Mouse (Mus musculus) ES-E14 (cell line): ENCODE data around the gene Sox14. TPM values are rescaled to one million over a fixed set of nuclear protein-coding genes. Genes with fewer than 3 reads are reported as not detected.

Source experiments
- DNase-seq: peaks from one replicate; pipeline ENCODE4 v3.0.0-alpha.2; 2013; ENCODE audit warnings: low read depth, low spot score
- H3K27ac ChIP-seq: 2 replicates; pipeline ENCODE4 v1.5.1; 2012; ENCODE audit warnings: low read depth, mild to moderate bottlenecking, low read length, moderate library complexity, mixed read lengths; ENCODE audit not compliant: poor library complexity, insufficient read depth, severe bottlenecking
- H3K36me3 ChIP-seq: 2 replicates; pipeline ENCODE4 v1.6.1; 2012; ENCODE audit warnings: mild to moderate bottlenecking, low read length, moderate library complexity, mixed read lengths; ENCODE audit not compliant: control insufficient read depth, poor library complexity, insufficient read depth, severe bottlenecking
- H3K4me1 ChIP-seq, 2 experiments: fragments of 150-350 bp in 1 of 2; sonication (generic) in 1 of 2; 2 replicates each; pipeline ENCODE4 v1.6.1; 2012; ENCODE audit warnings: low read length in 2 of 2, mild to moderate bottlenecking in 1 of 2, mixed read lengths in 1 of 2; ENCODE audit not compliant: control insufficient read depth in 2 of 2, insufficient read depth in 2 of 2, poor library complexity in 1 of 2
- H3K4me3 ChIP-seq, 2 experiments: fragments of 150-350 bp in 1 of 2; sonication (generic) in 1 of 2; 2 replicates each; pipeline ENCODE4 v1.5.1; 2012; ENCODE audit warnings: low read length in 2 of 2, low read depth in 1 of 2, mild to moderate bottlenecking in 1 of 2, mixed read lengths in 1 of 2; ENCODE audit not compliant: insufficient read depth in 1 of 2, poor library complexity in 1 of 2, severe bottlenecking in 1 of 2
- H3K9ac ChIP-seq: 2 replicates; pipeline ENCODE4 v1.6.1; 2012; ENCODE audit warnings: low read depth, mild to moderate bottlenecking, low read length, mixed read lengths; ENCODE audit not compliant: poor library complexity, insufficient read depth, severe bottlenecking
- H3K9me3 ChIP-seq: fragments of 150-350 bp; sonication (generic); 2 replicates; pipeline ENCODE4 v1.6.1; 2012; ENCODE audit warnings: low read depth, mild to moderate bottlenecking, low read length; ENCODE audit not compliant: control insufficient read depth, insufficient read depth
- CHD2 ChIP-seq: IDR thresholded peaks from 2 replicates; pipeline ENCODE4 v1.6.1; 2014; ENCODE audit warnings: mild to moderate bottlenecking, low read depth, low read length, inconsistent platforms
- HCFC1 ChIP-seq: IDR thresholded peaks from 2 replicates; pipeline ENCODE4 v1.6.1; 2012; ENCODE audit warnings: low read length, inconsistent platforms, borderline replicate concordance; ENCODE audit not compliant: insufficient read depth
- MAFK ChIP-seq: IDR thresholded peaks from 2 replicates; pipeline ENCODE4 v1.6.1; 2014; ENCODE audit warnings: mild to moderate bottlenecking, low read depth, low read length, inconsistent platforms; ENCODE audit not compliant: insufficient read depth
- ZC3H11A ChIP-seq: IDR thresholded peaks from 2 replicates; pipeline ENCODE4 v1.6.1; 2012; ENCODE audit warnings: low read depth, mild to moderate bottlenecking, inconsistent platforms, low read length, borderline replicate concordance
- ZNF384 ChIP-seq: IDR thresholded peaks from 2 replicates; pipeline ENCODE4 v1.6.1; 2012; ENCODE audit warnings: low read depth, low read length, inconsistent platforms
- in situ Hi-C, 2 experiments: fragments of 600-800 bp; cut with MboI; formaldehyde crosslinking; loops; one replicate each; pipeline ENCODE4 v1.15.1; 2025; ENCODE audit warnings: low sequenced_read_pairs in 2 of 2, inconsistent platforms in 1 of 2; ENCODE audit not compliant: unreplicated experiment in 2 of 2
- total RNA-seq: library from RNA; depleted of rRNA; stranded (reverse); fragments of 300-350 nt; gene quantifications from 2 replicates; pipeline ENCODE4 v1.2.3, GENCODE M21; 2012

The Sox14 gene
- total RNA-seq, 1 experiment = not detected

DNA sequence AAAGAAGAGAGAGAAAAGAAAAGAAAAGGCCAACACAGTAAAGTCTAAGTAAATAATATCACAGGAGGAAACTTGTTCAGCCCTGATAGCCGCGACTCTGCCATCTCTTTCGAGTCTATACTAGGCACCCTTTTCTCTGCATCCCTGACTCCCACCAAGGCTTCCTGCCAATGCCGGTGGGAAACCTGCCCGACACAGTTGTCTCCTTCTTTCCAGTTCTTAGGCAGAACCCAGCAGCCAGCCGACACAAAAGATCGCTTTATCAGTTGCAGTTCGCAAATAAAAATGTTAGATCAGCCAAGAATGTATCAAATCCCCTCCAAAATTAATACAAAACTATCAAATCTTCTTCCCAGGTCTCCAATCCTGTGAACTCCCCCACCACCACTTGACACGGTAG is 13.0 kb downstream of the Sox14 start:
- no peak overlapping the region for H3K27ac ChIP-seq
- no peak for DNase-seq
- H3K36me3 ChIP-seq = no peaks in the 10 kb centered on the region
- in situ Hi-C loops = no loop called here
- TF ChIP-seq MAFK (no peak), ZC3H11A (no peak), ZNF384 (no peak)
- no peaks in the 10 kb centered on the region for H3K4me1 ChIP-seq
- no peak overlapping the region for H3K4me3 ChIP-seq
- H3K9ac ChIP-seq = no peak overlapping the region
- H3K9me3 ChIP-seq = no peaks in the 10 kb centered on the region

DNA sequence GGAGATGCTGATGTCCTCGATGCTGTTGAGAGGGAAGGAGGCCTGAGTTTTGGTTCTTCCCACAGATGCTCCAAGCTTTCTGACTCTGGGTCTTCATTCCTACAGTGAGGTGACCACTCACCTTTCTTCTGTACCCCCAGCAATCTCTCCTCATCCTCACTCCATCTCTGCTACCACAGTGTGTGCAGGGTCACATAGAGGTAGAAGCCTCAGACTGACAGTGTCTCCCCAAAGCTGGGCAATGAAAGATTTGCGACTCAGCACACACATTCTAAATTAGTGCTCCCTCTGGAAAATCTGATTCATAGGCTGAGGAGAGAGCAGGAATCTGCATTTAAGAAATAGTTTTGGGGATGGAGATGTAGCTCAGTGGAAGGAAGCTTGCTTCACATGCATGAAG is 21.5 kb downstream of the Sox14 start:
- no peak for TF ChIP-seq ZC3H11A
- TF ChIP-seq MAFK = no peak
- TF ChIP-seq ZNF384 = no peak
- TF ChIP-seq HCFC1 = no peak
- TF ChIP-seq CHD2 = no peak
- H3K27ac ChIP-seq = no peak overlapping the region
- no peaks in the 10 kb centered on the region for H3K9me3 ChIP-seq
- no peaks in the 10 kb centered on the region for H3K4me1 ChIP-seq
- no peaks in the 10 kb centered on the region for H3K36me3 ChIP-seq
- DNase-seq = no peak
- in situ Hi-C loops = no loop called here
- no peak overlapping the region for H3K9ac ChIP-seq
- no peak overlapping the region for H3K4me3 ChIP-seq

DNA sequence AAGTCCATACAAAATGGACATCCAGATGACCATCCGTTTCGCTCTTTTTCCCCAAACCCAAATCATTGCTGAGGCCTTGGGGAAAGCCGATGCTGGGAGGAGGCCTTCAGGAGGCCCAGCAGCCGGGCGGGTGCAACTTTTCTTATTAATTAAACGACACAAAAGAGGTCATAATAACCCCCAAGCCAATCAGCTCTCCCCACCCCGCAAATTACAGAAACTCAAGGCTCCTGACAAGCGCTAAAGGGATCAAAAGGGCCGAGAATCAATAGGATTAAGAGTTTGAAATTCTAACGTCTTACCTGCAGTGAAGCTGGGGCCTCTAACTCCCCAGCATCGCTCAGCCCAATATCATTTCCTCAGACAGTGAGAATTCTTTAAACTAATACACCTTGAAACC is 22.6 kb downstream of the Sox14 start:
- in situ Hi-C loops = no loop called here

DNA sequence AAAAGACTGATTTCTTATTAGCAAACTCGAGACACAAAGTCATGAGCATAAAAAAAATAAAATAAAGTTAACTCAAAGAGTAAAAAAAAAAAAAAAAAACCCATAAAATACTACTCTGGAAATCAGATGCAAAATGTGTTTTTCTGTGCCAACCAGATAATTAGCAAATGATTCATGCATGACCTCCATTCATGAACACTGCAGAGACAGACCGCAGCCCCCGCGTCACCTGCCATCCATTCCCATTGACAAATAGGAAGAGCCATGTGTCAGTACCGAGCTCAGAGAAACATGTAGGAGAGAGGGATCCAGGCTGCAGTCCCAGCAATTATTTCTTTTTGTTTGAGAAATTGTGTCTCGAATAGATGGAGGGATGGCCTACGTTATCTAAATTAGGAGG is 25.6 kb downstream of the Sox14 start:
- Histone ChIP-seq H3K4me3 (no peak overlapping the region), H3K9ac (no peak overlapping the region), H3K9me3 (no peaks in the 10 kb centered on the region), H3K4me1 (no peaks in the 10 kb centered on the region), H3K36me3 (no peaks in the 10 kb centered on the region), H3K27ac (no peak overlapping the region)
- DNase-seq = no peak
- TF ChIP-seq MAFK = no peak
- no peak for TF ChIP-seq ZC3H11A
- no peak for TF ChIP-seq HCFC1
- TF ChIP-seq ZNF384 = no peak
- TF ChIP-seq CHD2 = no peak
- in situ Hi-C loops = no loop called here

More for the DNA sequence above, 22.6 kb downstream of the Sox14 start:
- TF ChIP-seq MAFK (no peak), HCFC1 (no peak), ZNF384 (no peak), CHD2 (no peak), ZC3H11A (no peak)
- no peak overlapping the region for H3K27ac ChIP-seq
- no peak for DNase-seq
- no peaks in the 10 kb centered on the region for H3K4me1 ChIP-seq
- no peaks in the 10 kb centered on the region for H3K36me3 ChIP-seq
- no peaks in the 10 kb centered on the region for H3K9me3 ChIP-seq
- H3K9ac ChIP-seq = no peak overlapping the region
- no peak overlapping the region for H3K4me3 ChIP-seq

DNA sequence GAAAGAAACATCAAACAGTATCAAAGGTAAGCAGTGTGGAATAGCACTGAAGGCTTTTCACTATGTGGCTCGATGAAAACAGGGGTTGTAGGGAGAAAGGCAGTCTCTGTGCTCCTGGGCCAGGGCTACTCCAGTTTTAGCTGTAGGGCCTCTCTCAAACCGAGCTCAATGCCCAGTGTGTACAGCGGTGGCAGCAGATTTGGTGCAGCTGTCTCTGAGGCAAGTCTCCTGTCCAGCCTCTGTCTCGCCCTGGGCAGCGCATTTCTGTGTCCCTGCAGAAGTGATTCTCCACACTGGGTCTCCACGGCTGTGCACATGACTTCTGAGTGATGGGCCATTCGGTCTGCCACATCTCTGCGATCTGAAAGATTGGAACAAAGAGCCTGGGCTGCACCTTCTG is 27.6 kb downstream of the Sox14 start:
- no peaks in the 10 kb centered on the region for H3K36me3 ChIP-seq
- in situ Hi-C loops = loop anchor here in 1 of 2 experiments (25.0 kb wide), 1 partner anchor 539 kb away; no protein-coding TSS in a partner anchor
- DNase-seq = no peak
- H3K9ac ChIP-seq = no peak overlapping the region
- H3K9me3 ChIP-seq = no peaks in the 10 kb centered on the region
- H3K4me1 ChIP-seq = no peaks in the 10 kb centered on the region
- no peak overlapping the region for H3K27ac ChIP-seq
- TF ChIP-seq HCFC1 = no peak
- TF ChIP-seq MAFK = no peak
- no peak for TF ChIP-seq ZNF384
- no peak for TF ChIP-seq ZC3H11A
- no peak for TF ChIP-seq CHD2
- H3K4me3 ChIP-seq = no peak overlapping the region
